Mouse (Mus musculus): ENCODE data around the gene Fdxr. TPM values are rescaled to one million over a fixed set of nuclear protein-coding genes. Genes with fewer than 3 reads are reported as not detected.

The Fdxr gene
- total and polyA plus RNA-seq, 2 experiments from 2014 or later = 14.8 to 18.8 TPM

- no peak for TF ChIP-seq CTCF (IDR thresholded peaks at IDR 0.05)
- H3K27ac ChIP-seq (ENCODE audit: low read depth, low read length) = no peak overlapping the region
- DNase-seq (ENCODE audit: low spot score) (no peak), ATAC-seq (ENCODE audit: low FRiP score) (no peak)
- 90% methylated on average over 6 of the region's 6 CpGs for WGBS
- H3K9ac ChIP-seq (replicated peaks; ENCODE audit: low read length, poor library complexity, severe bottlenecking) = peak overlapping the region; percentile 74; the same call in 1 of the 2 replicates
- no peaks in the 10 kb centered on the region for H3K9me3 ChIP-seq (ENCODE audit: low read length)
- H3K27me3 ChIP-seq (ENCODE audit: insufficient read depth, low read length) = no peaks in the 10 kb centered on the region
- H3K4me1 ChIP-seq (ENCODE audit: insufficient read depth, low read length) = peaks cover 21% of the 10 kb centered on the region
- peak overlapping the region; percentile 61 for H3K4me3 ChIP-seq (ENCODE audit: low read depth, low read length)
- peaks cover 8% of the 10 kb centered on the region; the same call in 1 of the 2 replicates for H3K36me3 ChIP-seq (ENCODE audit: insufficient read depth, low read length)
- peak overlapping the region; percentile 83 for H3K4me2 ChIP-seq (ENCODE audit: low read depth, low read length, poor library complexity, severe bottlenecking)
Observed at GRCm38 (mm10) chr11:115275509-115275908, 1.3 kb downstream of the Fdxr start.

GRCm38 (mm10) chr11:115274771-115275170 is 2.1 kb downstream of the Fdxr start:
- no peak for ATAC-seq (ENCODE audit: low FRiP score)
- 93% methylated on average over 6 of the region's 6 CpGs for WGBS
- TF ChIP-seq CTCF (IDR thresholded peaks at IDR 0.05) = no peak

GRCm38 (mm10) chr11:115274178-115274577 is 2.7 kb downstream of the Fdxr start:
- H3K9me3 ChIP-seq (ENCODE audit: low read length) = no peaks in the 10 kb centered on the region
- no peak overlapping the region for H3K4me2 ChIP-seq (ENCODE audit: low read depth, low read length, poor library complexity, severe bottlenecking)
- no peak overlapping the region for H3K9ac ChIP-seq (replicated peaks; ENCODE audit: low read length, poor library complexity, severe bottlenecking)
- no peaks in the 10 kb centered on the region for H3K27me3 ChIP-seq (ENCODE audit: insufficient read depth, low read length)
- 83% methylated on average over 7 of the region's 7 CpGs for WGBS
- H3K36me3 ChIP-seq (ENCODE audit: insufficient read depth, low read length) = peaks cover 13% of the 10 kb centered on the region; the same call in 1 of the 2 replicates
- no peak overlapping the region for H3K4me3 ChIP-seq (ENCODE audit: low read depth, low read length)
- H3K27ac ChIP-seq (ENCODE audit: low read depth, low read length) = no peak overlapping the region
- TF ChIP-seq CTCF (IDR thresholded peaks at IDR 0.05) = no peak
- DNase-seq (ENCODE audit: low spot score) (no peak), ATAC-seq (ENCODE audit: low FRiP score) (no peak)
- H3K4me1 ChIP-seq (ENCODE audit: insufficient read depth, low read length) = peaks cover 21% of the 10 kb centered on the region

More at GRCm38 (mm10) chr11:115274771-115275170, 2.1 kb downstream of the Fdxr start:
- DNase-seq (ENCODE audit: low spot score) = no peak
- Histone ChIP-seq H3K4me2 (ENCODE audit: low read depth, low read length, poor library complexity, severe bottlenecking) (no peak overlapping the region), H3K9ac (replicated peaks; ENCODE audit: low read length, poor library complexity, severe bottlenecking) (no peak overlapping the region), H3K36me3 (ENCODE audit: insufficient read depth, low read length) (peaks cover 8% of the 10 kb centered on the region; the same call in 1 of the 2 replicates), H3K27me3 (ENCODE audit: insufficient read depth, low read length) (no peaks in the 10 kb centered on the region), H3K4me3 (ENCODE audit: low read depth, low read length) (no peak overlapping the region), H3K9me3 (ENCODE audit: low read length) (no peaks in the 10 kb centered on the region), H3K4me1 (ENCODE audit: insufficient read depth, low read length) (peaks cover 21% of the 10 kb centered on the region), H3K27ac (ENCODE audit: low read depth, low read length) (no peak overlapping the region)

- WGBS = 79% methylated on average over 7 of the region's 7 CpGs
Observed at GRCm38 (mm10) chr11:115273735-115274134, 3.1 kb downstream of the Fdxr start.

GRCm38 (mm10) chr11:115272894-115273498 is 3.9 kb downstream of the Fdxr start:
- TF ChIP-seq CTCF (IDR thresholded peaks at IDR 0.05) = no peak
- Histone ChIP-seq H3K9me3 (ENCODE audit: low read length) (no peaks in the 10 kb centered on the region), H3K9ac (replicated peaks; ENCODE audit: low read length, poor library complexity, severe bottlenecking) (no peak overlapping the region), H3K4me3 (ENCODE audit: low read depth, low read length) (no peak overlapping the region), H3K36me3 (ENCODE audit: insufficient read depth, low read length) (peaks cover 25% of the 10 kb centered on the region), H3K4me2 (ENCODE audit: low read depth, low read length, poor library complexity, severe bottlenecking) (no peak overlapping the region), H3K27me3 (ENCODE audit: insufficient read depth, low read length) (peaks cover 10% of the 10 kb centered on the region), H3K27ac (ENCODE audit: low read depth, low read length) (no peak overlapping the region), H3K4me1 (ENCODE audit: insufficient read depth, low read length) (peaks cover 20% of the 10 kb centered on the region)
- no peak for ATAC-seq (ENCODE audit: low FRiP score)
- 66% methylated on average over 10 of the region's 10 CpGs for WGBS
- DNase-seq (ENCODE audit: low spot score) = no peak

More at GRCm38 (mm10) chr11:115273735-115274134, 3.1 kb downstream of the Fdxr start:
- H3K4me3 ChIP-seq (ENCODE audit: low read depth, low read length) = no peak overlapping the region
- ATAC-seq (ENCODE audit: low FRiP score) (no peak), DNase-seq (ENCODE audit: low spot score) (no peak)
- no peak for TF ChIP-seq CTCF (IDR thresholded peaks at IDR 0.05)
- peaks cover 2% of the 10 kb centered on the region; the same call in 1 of the 2 replicates for H3K27me3 ChIP-seq (ENCODE audit: insufficient read depth, low read length)
- no peak overlapping the region for H3K9ac ChIP-seq (replicated peaks; ENCODE audit: low read length, poor library complexity, severe bottlenecking)
- H3K27ac ChIP-seq (ENCODE audit: low read depth, low read length) = no peak overlapping the region
- H3K9me3 ChIP-seq (ENCODE audit: low read length) = no peaks in the 10 kb centered on the region
- H3K36me3 ChIP-seq (ENCODE audit: insufficient read depth, low read length) = peaks cover 18% of the 10 kb centered on the region
- peaks cover 21% of the 10 kb centered on the region for H3K4me1 ChIP-seq (ENCODE audit: insufficient read depth, low read length)
- H3K4me2 ChIP-seq (ENCODE audit: low read depth, low read length, poor library complexity, severe bottlenecking) = no peak overlapping the region

- Histone ChIP-seq H3K9ac (replicated peaks; ENCODE audit: low read length, poor library complexity, severe bottlenecking) (no peak overlapping the region), H3K27me3 (ENCODE audit: insufficient read depth, low read length) (peaks cover 23% of the 10 kb centered on the region), H3K27ac (ENCODE audit: low read depth, low read length) (no peak overlapping the region), H3K4me1 (ENCODE audit: insufficient read depth, low read length) (peaks cover 23% of the 10 kb centered on the region), H3K4me3 (ENCODE audit: low read depth, low read length) (no peak overlapping the region), H3K4me2 (ENCODE audit: low read depth, low read length, poor library complexity, severe bottlenecking) (no peak overlapping the region), H3K36me3 (ENCODE audit: insufficient read depth, low read length) (peaks cover 26% of the 10 kb centered on the region), H3K9me3 (ENCODE audit: low read length) (no peaks in the 10 kb centered on the region)
- no peak for ATAC-seq (ENCODE audit: low FRiP score)
- no peak for TF ChIP-seq CTCF (IDR thresholded peaks at IDR 0.05)
- no peak for DNase-seq (ENCODE audit: low spot score)
- WGBS = 71% methylated on average over 10 of the region's 10 CpGs
Observed at GRCm38 (mm10) chr11:115271481-115271880, 5.4 kb downstream of the Fdxr start.

Measured in midbrain, postnatal 0 days (tissue).